Mouse (Mus musculus) hindbrain, embryonic 13.5 days (tissue): Measurements from ENCODE around the gene AI413582. TPM values are rescaled to one million over a fixed set of nuclear protein-coding genes. Genes with fewer than 3 reads are reported as not detected.
A peak's percentile ranks its signal among the peaks of the same experiment; 100 is the strongest.

Source experiments
- ATAC-seq: fragments of 200-750 bp; cut with Nextera tagmentation; 2 replicates; pipeline ENCODE4 v1.8.0; 2017; ENCODE audit warnings: moderate TSS enrichment; ENCODE audit not compliant: low FRiP score
- H3K27ac ChIP-seq: fragments of 300-500 bp; sonication (generic); 2 replicates; pipeline ENCODE4 v1.5.1; 2015; ENCODE audit warnings: inconsistent platforms, mild to moderate bottlenecking, moderate library complexity
- H3K27me3 ChIP-seq: fragments of 300-500 bp; sonication (generic); 2 replicates; pipeline ENCODE4 v1.6.1; 2015; ENCODE audit warnings: mild to moderate bottlenecking, inconsistent platforms
- H3K36me3 ChIP-seq: fragments of 300-500 bp; sonication (generic); 2 replicates; pipeline ENCODE4 v1.6.1; 2015; ENCODE audit warnings: mild to moderate bottlenecking, inconsistent platforms
- H3K4me1 ChIP-seq: fragments of 300-500 bp; sonication (generic); replicated peaks from 2 replicates; pipeline ENCODE4 v1.6.1; 2015; ENCODE audit warnings: inconsistent platforms
- H3K4me2 ChIP-seq: fragments of 300-500 bp; sonication (generic); 2 replicates; pipeline ENCODE4 v1.6.1; 2015; ENCODE audit warnings: inconsistent platforms, mild to moderate bottlenecking, moderate library complexity
- H3K4me3 ChIP-seq: fragments of 300-500 bp; sonication (generic); 2 replicates; pipeline ENCODE4 v1.5.1; 2015; ENCODE audit warnings: mild to moderate bottlenecking, inconsistent platforms
- H3K9ac ChIP-seq: fragments of 300-500 bp; sonication (generic); 2 replicates; pipeline ENCODE4 v1.6.1; 2015; ENCODE audit warnings: mild to moderate bottlenecking, inconsistent platforms
- H3K9me3 ChIP-seq: fragments of 300-500 bp; sonication (generic); 2 replicates; pipeline ENCODE4 v1.6.1; 2016; ENCODE audit warnings: inconsistent platforms
- WGBS: fragments of 180-500 bp; shearing (Covaris S2); methylation state at CpG from one replicate; pipeline ENCODE4 v1.1.7; 2015; 5-methylcytosine and 5-hydroxymethylcytosine counted together
- polyA plus RNA-seq: library from polyadenylated mRNA; unstranded; fragments of >200 nt; fragmentation: Nextera tagmentation; extraction: Ambion mirVana; gene quantifications from 2 replicates; pipeline ENCODE4 v1.2.1, GENCODE M21; 2015

The AI413582 gene
- polyA plus RNA-seq, 1 experiment from 2014 or later, result 44.8 TPM

DNA sequence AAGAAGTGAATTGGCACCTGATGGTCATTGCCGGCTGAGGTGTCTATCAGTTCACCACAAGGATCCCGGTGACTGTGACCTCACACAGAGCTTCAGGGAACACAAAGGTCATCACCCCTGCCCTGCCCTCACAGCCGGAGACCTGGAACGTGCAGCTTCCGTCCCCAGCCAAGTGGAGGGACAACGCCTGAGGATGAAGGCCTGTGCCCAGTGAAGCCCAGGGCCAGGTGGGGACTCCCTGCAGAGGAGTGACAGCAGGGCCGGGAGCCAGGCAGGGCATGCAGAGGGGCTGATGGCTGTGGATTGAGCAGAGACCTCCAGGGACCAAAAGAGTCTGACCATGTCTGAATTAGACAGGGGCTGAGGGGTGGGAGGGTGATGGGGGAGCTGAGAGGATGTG is 42.4 kb downstream of the AI413582 start:
- no peak overlapping the region for H3K4me3 ChIP-seq
- H3K4me1 ChIP-seq, result peaks cover 26% of the 10 kb centered on the region
- no peak overlapping the region for H3K9ac ChIP-seq
- ATAC-seq, result no peak
- H3K4me2 ChIP-seq, result no peak overlapping the region
- H3K27me3 ChIP-seq, result peaks cover 33% of the 10 kb centered on the region
- 55% methylated on average over 7 of the region's 7 CpGs for WGBS
- no peaks in the 10 kb centered on the region for H3K36me3 ChIP-seq
- H3K9me3 ChIP-seq, result no peaks in the 10 kb centered on the region
- no peak overlapping the region for H3K27ac ChIP-seq

DNA sequence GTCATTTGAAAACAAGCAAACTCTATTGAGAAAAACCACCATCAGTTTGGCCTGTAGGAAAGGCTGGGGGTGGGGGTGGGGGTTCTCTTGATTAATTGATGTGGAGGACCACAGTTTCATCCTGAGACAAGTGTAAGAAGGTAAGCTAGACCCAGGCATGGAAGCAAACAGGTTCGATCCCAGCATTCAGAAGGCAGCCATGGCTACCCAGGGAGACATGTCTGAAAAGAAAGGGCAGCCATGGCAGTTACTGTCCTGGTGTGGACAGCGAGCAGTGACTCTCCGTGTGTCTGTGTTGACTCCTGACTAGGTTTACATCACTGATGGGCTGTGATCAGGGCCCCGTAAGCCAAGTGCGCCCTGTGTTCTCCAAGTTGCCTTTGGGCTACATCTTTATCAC is 44.3 kb downstream of the AI413582 start, which contains the start of gene Grm4:
Gene Grm4 (minus strand): TSS at position 101 of the 400 bp plus-strand sequence.
- 79% methylated on average over 5 of the region's 5 CpGs for WGBS
- Histone ChIP-seq H3K36me3 (no peaks in the 10 kb centered on the region), H3K27ac (no peak within 1 kb of the TSS), H3K9me3 (no peaks in the 10 kb centered on the region), H3K9ac (no peak within 1 kb of the TSS), H3K4me1 (peaks cover 34% of the 10 kb centered on the region), H3K27me3 (peaks cover 45% of the 10 kb centered on the region), H3K4me3 (0 out of 2 replicates have a peak within 1 kb of the TSS, but pooled peaks have one; percentile 12), H3K4me2 (peak within 1 kb of the TSS; percentile 50)
- ATAC-seq, result no peak

DNA sequence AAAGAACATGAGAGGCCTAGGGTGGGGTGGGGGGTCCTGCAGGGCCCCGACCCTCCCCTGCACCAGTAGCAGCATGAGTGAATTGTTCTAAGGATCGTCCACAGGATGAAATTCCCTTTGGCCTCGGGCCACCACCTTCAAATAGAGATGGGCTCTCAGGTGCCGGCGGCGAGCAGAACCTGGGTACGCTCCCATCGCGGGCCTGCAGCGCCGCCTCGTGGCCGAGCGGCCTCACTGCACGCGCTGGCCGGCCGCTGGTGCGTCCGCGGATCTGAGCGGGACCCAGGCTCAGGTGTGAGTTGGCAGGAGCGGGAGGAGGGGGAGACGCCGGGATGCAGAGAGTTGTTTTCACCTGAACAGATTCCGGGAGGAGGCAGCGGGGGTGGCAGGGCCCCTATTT is 45.0 kb downstream of the AI413582 start:
- Histone ChIP-seq H3K9me3 (no peaks in the 10 kb centered on the region), H3K4me3 (0 out of 2 replicates have a peak overlapping the region, but pooled peaks have one; percentile 12), H3K27me3 (peaks cover 51% of the 10 kb centered on the region), H3K4me1 (peaks cover 34% of the 10 kb centered on the region), H3K9ac (no peak overlapping the region), H3K27ac (no peak overlapping the region), H3K4me2 (peak overlapping the region; percentile 50), H3K36me3 (no peaks in the 10 kb centered on the region)
- peak; percentile 43; the same call in 1 of the 2 replicates for ATAC-seq
- under 1% methylated on average over 27 of the region's 27 CpGs for WGBS

DNA sequence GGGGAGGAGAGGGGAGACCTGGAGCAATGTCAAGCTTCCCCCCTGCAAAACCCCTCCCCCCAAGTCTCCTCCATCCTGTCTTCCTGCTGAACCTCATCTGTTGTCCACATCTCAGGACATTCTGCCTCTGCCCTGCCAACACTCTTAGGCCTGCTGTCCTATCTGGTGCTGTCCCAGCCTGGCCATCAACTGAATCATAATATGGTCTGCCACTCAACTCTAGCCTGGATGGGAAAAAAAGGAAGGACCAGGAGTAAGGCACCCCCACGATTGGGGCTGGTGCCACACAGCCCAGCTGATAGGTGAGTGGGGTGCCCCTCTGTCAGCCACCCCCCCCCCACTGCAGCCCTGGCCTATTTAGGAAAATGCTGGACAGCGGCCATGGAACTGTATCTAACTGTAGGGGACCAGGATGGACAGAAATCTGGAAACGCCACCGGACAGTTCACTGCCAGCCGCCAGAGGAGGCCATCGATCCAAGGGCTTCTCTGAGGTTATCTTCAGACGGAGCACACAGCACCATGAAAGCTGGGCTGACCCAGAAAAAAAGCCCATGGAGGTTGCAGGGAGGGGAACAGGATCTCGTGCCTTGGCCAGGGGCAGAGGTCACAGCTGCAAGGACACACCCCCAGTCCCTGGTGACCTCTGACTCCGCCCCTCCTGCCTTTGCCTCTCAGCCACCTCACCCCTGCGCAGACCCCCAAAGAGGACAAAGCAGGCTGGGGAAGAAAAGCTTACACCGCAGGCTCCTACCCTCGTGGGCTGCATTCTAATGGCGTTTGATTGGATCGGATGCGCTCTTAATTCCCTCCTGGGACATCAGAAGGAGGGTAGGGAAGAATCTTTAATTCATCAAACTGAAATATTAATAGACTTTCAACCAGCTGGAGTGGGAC is 46.6 kb downstream of the AI413582 start:
- H3K36me3 ChIP-seq, result no peaks in the 10 kb centered on the region
- peaks cover 39% of the 10 kb centered on the region for H3K4me1 ChIP-seq
- peak overlapping the region; percentile 64 for H3K27ac ChIP-seq
- peaks cover 67% of the 10 kb centered on the region for H3K27me3 ChIP-seq
- no peak overlapping the region for H3K4me2 ChIP-seq
- H3K9ac ChIP-seq, result peak overlapping the region; percentile 46
- ATAC-seq, result no peak
- no peaks in the 10 kb centered on the region for H3K9me3 ChIP-seq
- no peak overlapping the region for H3K4me3 ChIP-seq
- 19% methylated on average over 15 of the region's 15 CpGs for WGBS

DNA sequence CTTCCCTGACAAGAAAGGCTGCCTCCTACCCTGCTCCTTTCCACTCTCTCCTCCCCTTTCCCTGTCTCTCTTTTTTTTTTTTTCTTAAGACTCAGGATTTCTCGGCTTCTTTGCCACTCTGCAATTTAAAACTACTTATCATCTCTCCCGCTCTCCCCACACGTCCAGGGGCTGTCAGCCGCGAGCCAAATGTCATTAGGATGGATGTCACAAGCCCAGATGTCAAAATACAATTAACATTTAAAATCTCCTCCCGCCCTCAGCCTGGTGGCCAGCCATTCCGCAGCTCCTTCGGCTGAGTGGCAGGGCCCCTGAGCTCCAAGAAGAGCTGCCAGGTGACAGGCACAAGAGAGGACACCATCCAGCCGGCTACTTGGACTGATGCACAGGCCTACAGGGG is 47.3 kb downstream of the AI413582 start:
- WGBS, result 8% methylated on average over 9 of the region's 9 CpGs
- peak overlapping the region; percentile 46 for H3K9ac ChIP-seq
- H3K27ac ChIP-seq, result peak overlapping the region; percentile 64
- no peaks in the 10 kb centered on the region for H3K36me3 ChIP-seq
- H3K4me3 ChIP-seq, result no peak overlapping the region
- H3K4me2 ChIP-seq, result no peak overlapping the region
- H3K4me1 ChIP-seq, result peaks cover 45% of the 10 kb centered on the region
- no peak for ATAC-seq
- H3K27me3 ChIP-seq, result peaks cover 71% of the 10 kb centered on the region
- no peaks in the 10 kb centered on the region for H3K9me3 ChIP-seq

DNA sequence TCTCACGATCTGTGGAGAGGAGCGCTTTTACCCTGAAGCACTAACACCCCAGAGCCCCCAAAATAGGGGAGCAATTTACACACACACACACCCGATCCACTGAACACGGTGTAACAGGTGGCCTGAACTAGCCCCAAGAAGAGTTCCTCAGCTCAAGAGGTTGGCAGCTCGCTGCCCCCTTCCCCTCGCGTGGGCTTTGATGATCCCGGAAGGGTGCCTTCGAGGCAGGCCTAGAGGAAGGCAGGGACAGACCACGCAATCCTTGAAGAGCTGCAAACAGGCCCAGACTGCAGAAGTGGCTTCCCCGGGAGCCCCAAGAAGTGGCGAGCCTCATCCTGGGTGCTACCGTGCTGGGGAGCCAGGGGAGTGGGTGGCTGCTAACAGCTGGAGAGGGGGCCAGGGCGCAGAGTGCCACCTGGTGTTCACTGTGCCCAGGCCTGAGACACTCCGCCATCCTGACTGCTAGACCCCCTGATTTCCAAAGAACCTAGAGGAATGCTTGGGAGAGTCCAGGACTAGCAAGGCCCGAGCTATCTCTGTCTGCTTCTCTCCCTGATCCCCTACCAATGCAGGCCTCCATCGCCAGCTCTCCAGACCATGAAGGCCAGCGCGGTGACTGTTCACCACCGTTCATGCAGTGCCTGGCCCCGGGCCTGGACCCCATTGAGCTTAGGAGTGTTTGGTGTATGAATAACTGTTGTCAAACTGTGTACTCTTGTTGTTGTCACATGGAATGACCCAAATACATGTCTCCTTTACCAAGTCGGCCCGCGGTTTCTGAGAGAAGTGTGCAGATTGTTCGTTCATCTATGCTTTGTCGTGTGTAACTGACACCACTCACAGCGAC is 51.4 kb downstream of the AI413582 start:
- Histone ChIP-seq H3K27me3 (peaks cover 73% of the 10 kb centered on the region), H3K4me1 (peaks cover 69% of the 10 kb centered on the region), H3K27ac (no peak overlapping the region), H3K36me3 (no peaks in the 10 kb centered on the region), H3K4me3 (peak overlapping the region; percentile 69), H3K4me2 (peak overlapping the region; percentile 97), H3K9me3 (no peaks in the 10 kb centered on the region), H3K9ac (peak overlapping the region; percentile 87)
- WGBS, result 30% methylated on average over 27 of the region's 27 CpGs
- no peak for ATAC-seq

Other genes starting within 250 kb of the AI413582 start
- 4.8 and 5.2 TPM in 2 replicates for gene Grm4, start 44.4 kb downstream of the AI413582 start, polyA plus RNA-seq
- 113 and 126 TPM in 2 replicates for gene Hmga1, start 9.3 kb downstream of the AI413582 start, polyA plus RNA-seq
- gene Nudt3, start 57.7 kb upstream of the AI413582 start, polyA plus RNA-seq, result 225 and 235 TPM in 2 replicates
- not detected in 2 replicates for gene RPS10-NUDT3, start 69.5 kb upstream of the AI413582 start, polyA plus RNA-seq
- 565 and 583 TPM in 2 replicates for gene Rps10, start 70.9 kb upstream of the AI413582 start, polyA plus RNA-seq
- gene Pacsin1, start 89.8 kb upstream of the AI413582 start, polyA plus RNA-seq, result 27.9 and 31.0 TPM in 2 replicates
- gene Spdef, start 163.2 kb upstream of the AI413582 start, polyA plus RNA-seq, result 0.60 TPM in 2 replicates